Comparison of ENCODE assay signal across 9 mouse cellular contexts in the genomic region with DNA sequence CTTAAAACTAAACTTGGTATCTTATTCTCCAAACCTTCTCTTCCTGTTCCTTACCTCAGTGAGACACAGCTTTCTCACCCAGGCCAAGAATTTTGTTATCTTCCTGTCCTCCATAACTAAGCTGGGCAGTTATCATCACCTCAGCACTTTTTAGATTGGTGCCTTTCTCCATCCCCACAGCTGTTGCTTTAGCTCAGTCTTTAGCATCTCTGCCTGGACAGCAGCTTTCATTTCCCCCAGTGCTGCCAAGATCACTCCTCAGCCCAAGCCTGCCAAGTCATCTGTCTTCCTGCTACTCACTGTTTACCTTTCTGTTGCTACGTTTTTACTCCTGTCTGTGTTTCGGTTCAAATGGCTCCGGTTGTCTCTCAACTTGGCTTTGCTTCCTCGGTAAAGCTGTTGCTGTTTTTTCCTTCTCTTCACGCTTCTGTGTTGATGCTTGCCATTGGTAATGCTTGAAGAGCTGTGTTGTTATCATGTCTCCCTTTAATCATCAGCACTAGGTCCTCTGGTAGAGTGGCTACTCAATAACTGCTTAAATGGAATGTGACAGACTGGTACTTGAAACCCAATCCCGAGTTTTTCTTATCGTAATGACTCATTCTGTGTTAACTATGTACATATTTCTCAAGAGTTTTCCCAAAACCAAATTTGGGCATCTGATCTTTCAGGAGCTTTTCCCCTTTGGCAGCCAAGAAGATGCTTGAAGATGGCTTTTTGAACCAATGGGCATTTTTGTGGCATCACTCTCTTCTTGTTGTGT. TPM values are rescaled to one million over a fixed set of nuclear protein-coding genes. Genes with fewer than 3 reads are reported as not detected.
DNase-seq lines count a peak whose midpoint lies in the region; ATAC-seq and TF ChIP-seq lines count a peak whose summit lies in the region.
"Had no signal": no experiment of that assay in that cellular context is flagged by ENCODE, and none has a peak within 500 bp of the region (broad histone marks: within the 10 kb centered on the region; RNA-seq: fewer than 3 reads in every experiment).

No protein-coding gene starts in this region.

- peak overlapping the region; percentile 61; the same call in 1 of the 2 replicates for H3K27ac ChIP-seq in lung, postnatal 0 days (ENCODE audit: low read length)
- H3K27ac ChIP-seq: liver, embryonic 14.5 days had no signal

- 10% methylated on average over 7 of the region's 7 CpGs for WGBS in lung, postnatal 0 days

- no peak for TF ChIP-seq CTCF in lung, postnatal 0 days (IDR thresholded peaks at IDR 0.05)

- TF ChIP-seq EP300 in lung, postnatal 0 days (IDR thresholded peaks at IDR 0.05): peak; percentile 93

- H3K4me3 ChIP-seq in lung, postnatal 0 days (ENCODE audit: low read depth, low read length): peak overlapping the region; percentile 16

- no peaks in the 10 kb centered on the region for H3K9me3 ChIP-seq in lung, postnatal 0 days (ENCODE audit: low read length)

- H3K4me2 ChIP-seq in lung, postnatal 0 days (replicated peaks; ENCODE audit: low read depth, low read length): peak overlapping the region; percentile 38

- ATAC-seq in lung, postnatal 0 days: peak; percentile 85

- H3K36me3 ChIP-seq in lung, postnatal 0 days (ENCODE audit: insufficient read depth, low read length): no peaks in the 10 kb centered on the region

- peak; percentile 4 to 10 for DNase-seq in adrenal gland, postnatal 36 days
- no peak for DNase-seq in adrenal gland, adult 8-10 months
- DNase-seq in urinary bladder, postnatal 14 days (ENCODE audit: low spot score): peak; percentile 13
- DNase-seq in urinary bladder, adult 2 months (ENCODE audit: low spot score): no peak
- DNase-seq in heart, adult 9 months (ENCODE audit: low spot score in 2 of 2): peak; percentile 32 to 39
- peak; percentile 89 for DNase-seq in lung, postnatal 0 days (ENCODE audit: low spot score)
- DNase-seq in B cell, adult 2 months: no peak
- no peak for DNase-seq in adrenal gland, adult 18-20 months (ENCODE audit: low spot score in 2 of 2)

- H3K9ac ChIP-seq in lung, postnatal 0 days (replicated peaks; ENCODE audit: low read depth): no peak overlapping the region
- H3K9ac ChIP-seq: liver, embryonic 14.5 days had no signal

- peaks cover 6% of the 10 kb centered on the region; the same call in 1 of the 2 replicates for H3K4me1 ChIP-seq in lung, postnatal 0 days (ENCODE audit: insufficient read depth, low read depth, low read length)

- no peaks in the 10 kb centered on the region for H3K27me3 ChIP-seq in lung, postnatal 0 days (replicated peaks; ENCODE audit: insufficient read depth, low read length)

RNA-seq across cellular contexts. Expression of gene Fam168a, which starts 26.8 kb away (rescaled TPM):
- 10 to 100 TPM; 52.2 to 60.2 TPM for total RNA-seq in adrenal gland, postnatal 36 days (2021)
- 10 to 100 TPM; 46.7 to 75.8 (median 55.1) TPM for total RNA-seq in adrenal gland, adult 8-10 months (2022)
- 31.8 and 38.7 TPM in 2 replicates for polyA plus RNA-seq in urinary bladder, adult 2 months (2012; rRNA removed)
- polyA plus RNA-seq in lung, postnatal 0 days (2015; fragmentation: Nextera tagmentation; extraction: Ambion mirVana): 28.2 and 35.8 TPM in 2 replicates
- 10 to 100 TPM; 48.1 to 48.4 TPM for total RNA-seq in adrenal gland, adult 18-20 months (2021)

Comparison
In these comparisons a context has a peak if more than half of its experiments do, and no peak if none do; other contexts are left out.
1. DNase-seq: peak in adrenal gland, postnatal 36 days (2 of 2), urinary bladder, postnatal 14 days (single experiment), heart, adult 9 months (2 of 2) and lung, postnatal 0 days (single experiment); none in adrenal gland, adult 8-10 months (single experiment), urinary bladder, adult 2 months (single experiment), B cell, adult 2 months (0 of 2) and adrenal gland, adult 18-20 months (0 of 2).